Mouse (Mus musculus): ENCODE data around the gene Adamtsl4.

Gene Adamtsl4

DNA sequence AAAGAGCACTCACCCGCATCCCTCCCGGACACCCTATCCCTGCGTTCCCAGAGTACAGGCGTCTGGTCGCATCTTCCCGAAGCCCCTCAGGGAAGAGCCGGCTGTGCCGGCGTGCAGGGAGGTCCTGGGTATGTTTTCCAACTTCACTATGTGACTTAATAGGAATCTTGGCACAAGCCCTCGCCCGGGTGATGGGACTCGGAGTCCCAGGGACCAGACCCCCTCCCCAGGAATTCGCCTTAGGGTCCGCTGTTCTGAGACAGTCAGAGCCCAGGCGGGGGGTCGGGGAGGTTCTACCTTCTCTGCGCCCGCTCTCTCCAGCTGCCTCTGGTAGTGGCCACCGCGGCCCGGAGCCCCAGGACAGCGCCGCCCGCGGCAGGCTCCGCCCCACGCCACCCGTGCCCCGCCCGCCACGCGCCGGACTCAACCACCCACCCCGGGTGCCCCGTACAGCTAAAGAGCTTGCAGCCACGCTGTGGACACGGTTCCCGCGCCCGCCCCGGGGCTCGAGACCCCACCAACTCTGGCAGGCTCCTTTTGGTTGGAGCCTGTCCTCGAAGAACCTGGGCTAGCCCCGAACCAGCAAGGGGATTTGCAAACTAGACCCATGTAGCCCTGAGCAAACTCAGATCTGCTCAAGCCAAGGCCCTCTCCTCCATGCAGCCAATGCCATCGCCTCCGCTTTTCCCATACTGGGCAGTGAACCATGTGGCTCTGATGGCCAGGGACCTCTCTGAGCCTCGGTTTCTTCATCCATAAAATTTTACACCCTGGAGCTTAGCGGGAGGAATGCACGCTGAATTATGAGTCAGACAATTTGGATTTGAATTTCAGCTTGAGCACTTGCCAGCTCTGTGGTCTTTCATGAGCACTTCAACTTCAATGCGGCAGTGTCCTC, at the start of gene Adamtsl4:
Gene Adamtsl4, minus strand, starts transcription at position 394 of the 898 bp plus-strand sequence.
- peak; percentile 99 for DNase-seq

GRCm38 (mm10) chr3:95735071-95735670, 47.5 kb upstream of the Adamtsl4 start:
- DNase-seq = peak; percentile 93

GRCm38 (mm10) chr3:95734092-95734702, 46.5 kb upstream of the Adamtsl4 start:
- DNase-seq = peak; percentile 97

GRCm38 (mm10) chr3:95732744-95733521, 45.2 kb upstream of the Adamtsl4 start:
- DNase-seq = peak; percentile 97

- no peak for DNase-seq
Measured at GRCm38 (mm10) chr3:95732297-95732696, 44.6 kb upstream of the Adamtsl4 start.

- DNase-seq = no peak
Measured at GRCm38 (mm10) chr3:95731802-95732201, 44.1 kb upstream of the Adamtsl4 start.

- DNase-seq = no peak
Measured at GRCm38 (mm10) chr3:95730431-95730830, 42.7 kb upstream of the Adamtsl4 start.

DNA sequence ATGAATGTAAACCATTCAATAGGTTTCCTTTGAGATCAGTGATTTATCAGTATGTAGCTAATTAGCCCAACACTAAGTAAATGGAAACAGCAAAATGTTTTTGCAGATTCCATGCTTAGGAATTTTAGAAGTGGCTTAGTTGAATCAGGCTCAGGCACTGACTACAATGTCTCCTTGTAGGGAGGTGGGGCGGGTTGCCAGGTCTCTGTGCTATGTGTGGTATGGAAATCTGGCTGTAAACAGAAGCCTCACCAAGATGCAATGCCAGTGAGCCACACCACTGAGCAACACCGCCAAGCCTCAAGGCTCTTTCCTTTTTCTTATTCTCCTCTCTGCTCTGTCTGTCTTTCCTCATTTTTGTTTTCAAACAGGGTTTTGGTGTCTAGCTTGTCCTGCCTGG, 41.2 kb upstream of the Adamtsl4 start:
- no peak for DNase-seq

- DNase-seq = no peak
Measured at GRCm38 (mm10) chr3:95726696-95727358, 39.1 kb upstream of the Adamtsl4 start.

GRCm38 (mm10) chr3:95725863-95726262, 38.1 kb upstream of the Adamtsl4 start:
- no peak for DNase-seq

- no peak for DNase-seq
Measured at GRCm38 (mm10) chr3:95722386-95722785, 34.7 kb upstream of the Adamtsl4 start.

DNA sequence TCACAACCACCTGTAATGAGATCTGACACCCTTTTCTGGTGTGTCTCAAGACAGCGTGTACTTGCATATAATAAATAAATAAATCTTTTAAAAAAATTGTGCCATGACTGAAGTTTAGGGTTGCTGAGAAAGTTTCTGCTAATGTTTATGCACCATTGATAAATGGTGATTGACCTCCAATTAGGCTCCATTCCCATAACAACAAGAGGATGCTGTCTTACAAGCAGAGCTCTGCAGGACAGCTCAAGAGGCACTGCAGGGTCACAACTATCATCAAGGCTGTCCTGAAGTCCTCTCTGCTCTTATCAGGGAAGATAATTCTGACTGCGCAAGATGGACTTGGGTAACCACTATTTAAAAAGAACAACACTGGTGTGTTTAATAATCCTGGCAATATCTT, 30.4 kb upstream of the Adamtsl4 start:
- DNase-seq = no peak

GRCm38 (mm10) chr3:95716075-95716474, 28.4 kb upstream of the Adamtsl4 start:
- DNase-seq = no peak

- DNase-seq = no peak
Measured at GRCm38 (mm10) chr3:95709967-95710366, 22.2 kb upstream of the Adamtsl4 start.

GRCm38 (mm10) chr3:95709044-95709443, 21.3 kb upstream of the Adamtsl4 start:
- DNase-seq = no peak

- peak; percentile 92 for DNase-seq
Measured at GRCm38 (mm10) chr3:95707497-95707896, 19.8 kb upstream of the Adamtsl4 start.

DNA sequence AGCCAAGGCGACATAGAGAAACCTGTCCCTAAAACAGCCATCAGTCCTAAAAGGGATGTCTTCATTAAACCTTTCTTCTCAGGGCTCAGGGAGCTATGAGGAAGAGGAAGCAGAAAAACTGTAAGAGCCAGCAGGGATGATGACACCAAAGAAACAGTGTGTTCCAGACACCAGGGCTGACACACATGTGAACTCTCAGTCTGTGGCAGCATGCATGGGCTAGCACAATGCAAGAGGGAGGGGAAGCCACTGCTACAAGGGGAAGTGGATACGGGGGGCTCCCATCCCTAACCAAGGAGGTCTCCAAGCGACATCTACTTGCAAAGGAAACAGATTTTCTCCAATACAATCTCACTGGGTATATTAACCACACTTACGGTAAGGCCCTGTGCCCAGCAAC, 18.6 kb upstream of the Adamtsl4 start:
- DNase-seq = no peak

GRCm38 (mm10) chr3:95704612-95705011, 16.9 kb upstream of the Adamtsl4 start:
- no peak for DNase-seq

GRCm38 (mm10) chr3:95703276-95703675, 15.6 kb upstream of the Adamtsl4 start:
- no peak for DNase-seq

DNA sequence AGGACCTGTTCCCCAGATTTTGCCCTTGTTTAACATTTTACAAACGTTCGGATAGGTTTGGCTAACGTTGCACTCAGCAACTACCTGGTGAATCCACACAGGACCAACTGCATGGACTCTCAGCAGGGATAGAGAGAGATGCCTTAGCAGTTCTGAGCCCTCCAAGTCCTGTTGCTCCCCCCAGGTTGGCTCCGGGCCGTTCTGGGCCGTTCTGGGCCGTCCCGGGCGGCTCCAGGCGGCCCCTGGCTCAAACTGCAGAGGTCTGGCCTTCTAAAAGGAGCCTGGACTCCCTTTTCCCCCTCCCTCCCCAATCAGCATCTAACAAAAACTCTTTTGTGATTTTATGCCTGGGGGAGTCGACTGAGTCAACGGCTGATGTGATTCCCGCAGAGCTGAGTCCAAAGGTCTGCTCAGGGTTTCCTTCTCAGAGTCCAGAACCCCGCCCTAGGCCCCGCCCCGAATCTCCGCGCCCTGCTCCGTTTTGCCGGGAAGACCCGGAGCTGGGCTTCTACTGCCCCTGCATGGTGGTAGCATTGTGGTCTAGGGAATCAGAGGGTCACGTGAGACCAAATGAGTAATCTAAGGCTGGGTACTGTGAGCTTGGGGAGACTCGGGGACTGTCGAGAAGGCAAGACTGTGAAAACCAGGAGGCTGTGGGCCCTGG, 14.3 kb upstream of the Adamtsl4 start:
- peak; percentile 99 for DNase-seq

- DNase-seq = peak; percentile 90
Measured at GRCm38 (mm10) chr3:95701085-95701484, 13.4 kb upstream of the Adamtsl4 start.

DNA sequence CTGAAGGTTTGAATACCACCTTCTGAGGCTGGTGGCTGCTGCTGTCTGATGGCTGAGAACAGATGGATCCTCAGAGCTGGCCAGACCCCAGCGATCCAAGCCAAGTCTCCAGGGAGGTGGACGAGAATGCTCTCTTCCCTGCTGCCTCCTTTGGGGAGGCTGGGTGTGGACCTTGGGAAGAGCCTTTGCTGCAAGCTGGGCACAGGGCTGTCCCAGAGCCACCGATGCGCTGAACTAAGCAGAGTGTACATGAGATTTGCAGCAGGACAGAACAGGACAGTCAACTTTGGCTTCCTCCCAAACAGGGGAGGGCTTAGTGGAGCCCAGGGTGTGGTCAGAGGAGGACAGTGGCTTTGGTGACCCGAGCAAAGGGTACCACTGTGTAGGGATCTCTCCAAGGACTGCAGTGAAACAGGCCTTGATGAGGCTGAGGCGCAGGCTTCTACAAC, 12.5 kb upstream of the Adamtsl4 start:
- DNase-seq = peak; percentile 94
